Mouse (Mus musculus) urinary bladder, postnatal 10 days (tissue): ENCODE results near the gene Olfr1155.

Experiments used
- DNase-seq: peaks from one replicate; pipeline ENCODE4 v3.0.0; 2022; ENCODE audit warnings: low spot score

Gene Olfr1155

DNA sequence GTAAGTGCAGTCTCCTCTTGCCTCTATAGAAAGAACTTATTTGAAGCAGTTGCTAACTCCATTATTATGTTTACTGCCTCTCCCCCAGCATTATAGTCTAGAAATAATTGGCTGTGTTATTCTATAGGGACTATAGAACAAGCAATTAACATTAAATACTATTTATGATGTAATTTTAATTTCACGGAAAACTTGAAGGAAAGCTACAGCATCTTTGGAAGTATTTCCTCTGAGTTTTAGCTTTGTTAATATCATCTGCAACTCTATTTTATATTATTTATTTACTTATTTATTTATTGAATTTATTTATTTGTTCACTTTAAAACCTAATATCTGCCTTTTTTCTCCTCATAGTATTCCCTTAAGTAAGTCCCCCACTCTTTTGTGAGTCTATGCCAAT lies at the start of gene Olfr1155:
Gene Olfr1155, minus strand, starts transcription at position 101 of the 400 bp plus-strand sequence.
- DNase-seq: no peak

DNA sequence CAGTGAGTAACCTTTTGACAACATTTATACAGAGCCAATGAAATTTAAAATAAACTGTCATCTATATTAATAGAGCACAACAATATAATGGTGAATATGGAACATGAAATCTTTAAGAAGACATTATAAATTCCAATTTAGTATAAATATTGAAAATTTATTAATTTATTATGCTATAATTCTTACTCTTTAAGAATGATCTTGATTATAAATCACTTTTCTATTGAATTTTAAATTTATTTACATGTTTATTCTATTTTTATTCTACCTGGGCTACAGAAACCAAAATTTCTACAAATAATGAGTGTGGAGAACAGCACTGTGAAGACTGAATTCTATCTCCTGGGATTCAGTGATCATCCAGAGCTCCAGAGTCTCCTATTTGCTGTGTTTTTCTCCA lies 44.9 kb upstream of the Olfr1155 start, which contains the start of gene Olfr1158:
Gene Olfr1158, plus strand, starts transcription at position 301 of the 400 bp plus-strand sequence.
- no peak for DNase-seq

DNA sequence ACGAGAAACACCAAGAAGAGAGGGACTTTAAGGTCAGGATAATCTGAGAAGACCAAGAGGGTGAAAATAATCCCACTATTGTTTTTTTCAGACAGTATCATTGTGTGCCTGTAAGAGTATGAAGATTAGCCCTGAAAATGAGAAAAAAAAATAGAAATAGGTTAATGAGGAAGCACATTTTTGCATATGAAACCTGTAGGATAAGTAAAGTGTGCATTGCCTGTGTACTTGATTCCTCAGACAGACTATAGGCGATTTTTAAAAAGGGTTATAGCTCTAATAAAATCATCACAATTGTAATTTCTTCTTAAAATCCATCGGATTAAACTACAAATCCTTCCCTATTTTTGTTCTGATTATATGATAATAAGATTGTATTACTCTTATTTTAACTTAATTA lies 29.6 kb upstream of the Olfr1155 start, which contains the start of gene Olfr74:
Gene Olfr74, minus strand, starts transcription at position 101 of the 400 bp plus-strand sequence.
- DNase-seq: no peak

DNA sequence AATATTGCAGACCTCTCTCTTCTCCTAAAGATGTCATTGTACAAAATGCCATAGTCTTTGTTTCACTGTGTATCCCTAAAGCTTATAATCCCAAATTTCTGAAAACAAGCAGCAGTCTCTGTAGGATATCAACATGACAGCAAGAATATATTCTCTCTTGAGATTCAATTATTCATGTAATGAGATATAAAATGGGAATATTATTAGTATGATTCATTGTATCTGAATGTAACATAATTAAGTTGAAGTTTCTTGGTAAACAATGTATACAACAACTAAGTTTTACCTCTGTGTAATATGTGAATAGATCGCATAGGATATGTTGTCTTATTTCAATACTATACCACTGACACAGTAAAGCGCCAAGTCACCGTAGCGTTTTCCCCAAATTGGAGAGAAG lies 23.3 kb upstream of the Olfr1155 start, which contains the start of gene Olfr1157:
Gene Olfr1157, minus strand, starts transcription at position 101 of the 400 bp plus-strand sequence.
- DNase-seq: no peak

DNA sequence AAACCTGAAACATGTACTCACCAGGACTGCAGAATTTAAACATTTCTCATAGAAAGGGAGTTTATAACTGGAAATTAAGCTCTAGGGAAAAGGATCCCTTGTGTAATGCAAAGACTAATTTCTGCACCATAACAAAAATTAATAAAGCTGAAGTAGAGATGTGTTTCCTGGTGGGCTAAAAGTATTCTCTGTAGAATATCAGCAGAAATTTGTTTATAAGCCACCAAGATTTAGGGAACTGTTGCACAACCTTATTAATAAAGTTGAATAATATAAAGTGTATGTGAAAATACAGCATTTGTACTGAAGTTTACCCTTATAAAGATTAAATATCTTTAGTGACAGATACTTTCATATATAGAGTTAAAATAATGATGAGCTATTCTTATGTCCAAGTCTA lies 8.1 kb upstream of the Olfr1155 start, which contains the start of gene Olfr1156:
Gene Olfr1156, minus strand, starts transcription at position 101 of the 400 bp plus-strand sequence.
- no peak for DNase-seq

DNA sequence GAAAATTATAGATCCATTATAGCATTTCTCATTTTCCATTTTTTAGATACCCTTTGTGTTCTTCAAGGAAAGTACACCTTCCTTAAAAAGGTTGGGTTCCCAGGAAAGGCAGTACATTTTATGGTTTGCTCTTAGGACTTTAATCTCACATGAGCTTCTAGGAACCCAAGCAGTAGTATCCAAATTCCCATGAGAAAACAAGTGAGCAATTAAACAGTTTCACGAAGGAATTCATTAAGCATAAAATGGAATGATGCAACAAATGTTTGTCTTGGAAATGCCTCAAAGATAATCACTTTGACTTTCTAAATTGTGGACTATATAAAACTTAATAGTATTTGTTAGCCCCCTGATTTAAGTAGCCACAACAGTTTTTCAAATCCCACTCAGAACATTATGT lies 39.9 kb downstream of the Olfr1155 start, which contains the start of gene Olfr1154:
Gene Olfr1154, minus strand, starts transcription at position 101 of the 400 bp plus-strand sequence.
- no peak for DNase-seq

DNA sequence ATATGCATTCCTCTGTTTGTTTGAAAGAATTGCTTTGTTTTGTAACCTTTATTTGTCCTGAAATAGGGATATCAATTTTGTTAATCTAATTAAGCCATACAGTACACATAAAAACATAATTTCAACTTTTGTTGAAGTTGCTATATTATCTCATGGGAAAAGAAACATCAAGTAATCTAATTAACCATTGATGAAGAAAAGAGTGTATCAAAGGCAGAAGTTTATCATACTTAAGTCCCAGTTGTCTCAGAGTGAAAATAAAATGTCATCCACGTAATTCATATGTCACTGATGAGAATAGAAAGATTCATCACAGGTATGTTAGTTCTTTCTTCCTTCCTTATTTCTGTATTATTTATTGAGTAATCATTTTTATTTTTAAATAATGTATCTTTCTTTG lies 50.3 kb downstream of the Olfr1155 start, which contains the start of gene Olfr1153:
Gene Olfr1153, plus strand, starts transcription at position 301 of the 400 bp plus-strand sequence.
- DNase-seq: no peak
